In the genomic region with DNA sequence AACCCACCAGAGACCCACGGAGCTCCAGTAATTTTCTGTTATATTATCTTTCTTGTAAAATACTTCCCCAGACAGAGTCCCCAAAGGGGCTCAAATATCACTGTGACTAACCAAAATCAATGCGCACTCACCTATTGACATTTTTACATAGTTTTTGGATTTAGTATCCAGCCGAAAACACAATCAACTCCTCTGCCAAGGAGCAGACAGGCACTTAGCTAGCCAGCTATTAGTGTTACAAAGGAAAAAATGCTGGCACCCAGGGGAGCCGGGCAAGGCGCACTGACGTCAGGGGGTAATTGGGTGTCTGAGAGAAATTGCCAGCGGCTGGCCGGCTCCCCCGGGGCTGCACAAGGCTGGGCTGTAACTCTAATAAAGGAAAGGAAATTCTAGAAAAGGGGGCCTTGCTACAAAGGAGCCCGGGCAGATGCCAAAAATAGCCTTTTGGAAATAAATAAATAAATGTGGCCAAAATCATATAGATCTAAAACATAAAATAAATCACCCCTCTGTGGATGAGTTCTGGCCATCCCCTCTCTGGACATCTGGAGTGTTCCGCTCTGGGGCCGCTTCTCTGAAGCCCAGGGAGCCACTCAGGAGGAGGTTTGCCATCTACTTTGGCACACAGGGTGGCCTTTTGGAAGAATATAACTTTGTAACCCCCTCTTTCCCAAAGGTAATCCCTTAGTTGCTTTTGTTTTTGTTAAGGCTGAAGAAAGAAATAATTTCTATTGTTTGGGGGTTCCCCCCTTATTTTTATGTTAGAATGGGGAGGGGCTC, we compare ENCODE assay signal across 11 mouse cellular contexts.
DNase-seq lines count a peak whose midpoint lies in the region; ATAC-seq and TF ChIP-seq lines count a peak whose summit lies in the region.
"Had no signal": no experiment of that assay in that cellular context is flagged by ENCODE, and none has a peak within 500 bp of the region (broad histone marks: within the 10 kb centered on the region; RNA-seq: fewer than 3 reads in every experiment).

No protein-coding gene starts in this region.

- no peak overlapping the region for H3K4me3 ChIP-seq in forebrain, postnatal 0 days (ENCODE audit: low read depth, low read length)
- H3K4me3 ChIP-seq in limb, embryonic 15.5 days = no peak overlapping the region
- H3K4me3 ChIP-seq in neural tube, embryonic 12.5 days = no peak overlapping the region

- H3K27ac ChIP-seq in forebrain, postnatal 0 days (ENCODE audit: low read depth, low read length) = no peak overlapping the region
- H3K27ac ChIP-seq in limb, embryonic 15.5 days = peak overlapping the region; percentile 77
- H3K27ac ChIP-seq in neural tube, embryonic 12.5 days = no peak overlapping the region

- DNase-seq in adrenal gland, postnatal 14 days = peak; percentile 66
- no peak for DNase-seq in adrenal gland, postnatal 4 days (ENCODE audit: low spot score in 2 of 2)
- DNase-seq in forebrain, postnatal 0 days = no peak
- no peak for DNase-seq in frontal cortex, postnatal 14 days (ENCODE audit: low spot score in 2 of 2)
- DNase-seq: kidney, adult 11 months; liver, postnatal 0 days; right cerebral cortex, postnatal 14 days had no signal

- TF ChIP-seq CTCF in forebrain, postnatal 0 days (IDR thresholded peaks at IDR 0.05; ENCODE audit: low read depth) = no peak

- H3K9ac ChIP-seq in forebrain, postnatal 0 days = 0 out of 2 replicates have a peak overlapping the region, but pooled peaks have one; percentile 10
- H3K9ac ChIP-seq in limb, embryonic 15.5 days = no peak overlapping the region
- H3K9ac ChIP-seq in neural tube, embryonic 12.5 days = no peak overlapping the region
- H3K9ac ChIP-seq: liver, postnatal 0 days had no signal

- H3K4me2 ChIP-seq in forebrain, postnatal 0 days (ENCODE audit: low read depth) = no peak overlapping the region
- H3K4me2 ChIP-seq in limb, embryonic 15.5 days = no peak overlapping the region
- 0 out of 2 replicates have a peak overlapping the region, but pooled peaks have one; percentile 2 for H3K4me2 ChIP-seq in neural tube, embryonic 12.5 days (replicated peaks)

- H3K27me3 ChIP-seq in forebrain, postnatal 0 days (ENCODE audit: insufficient read depth, low read length) = no peaks in the 10 kb centered on the region
- H3K27me3 ChIP-seq in limb, embryonic 15.5 days = no peaks in the 10 kb centered on the region
- H3K27me3 ChIP-seq in neural tube, embryonic 12.5 days (replicated peaks) = no peaks in the 10 kb centered on the region

- H3K9me3 ChIP-seq in forebrain, postnatal 0 days (ENCODE audit: low read length) = no peaks in the 10 kb centered on the region
- no peaks in the 10 kb centered on the region for H3K9me3 ChIP-seq in limb, embryonic 15.5 days
- no peaks in the 10 kb centered on the region for H3K9me3 ChIP-seq in neural tube, embryonic 12.5 days

- H3K4me1 ChIP-seq in forebrain, postnatal 0 days (ENCODE audit: insufficient read depth) = peaks cover 39% of the 10 kb centered on the region
- peaks cover 85% of the 10 kb centered on the region for H3K4me1 ChIP-seq in limb, embryonic 15.5 days
- H3K4me1 ChIP-seq in neural tube, embryonic 12.5 days = peaks cover 89% of the 10 kb centered on the region

- no peak for ATAC-seq in forebrain, postnatal 0 days
- no peak for ATAC-seq in limb, embryonic 15.5 days (ENCODE audit: insufficient number of reproducible peaks, low FRiP score, low TSS enrichment, low read depth)
- ATAC-seq in neural tube, embryonic 12.5 days (ENCODE audit: low FRiP score, low read depth) = no peak
- no peak for ATAC-seq in CD4-positive, CD25-positive, alpha-beta regulatory T cell, adult 4 months
- ATAC-seq in erythroid progenitor cell, adult 5-6 weeks (replicated peaks; ENCODE audit: low FRiP score, poor library complexity, severe bottlenecking) = no peak
- ATAC-seq: liver, postnatal 0 days had no signal

- 27% methylated on average over 12 of the region's 12 CpGs for WGBS in forebrain, postnatal 0 days
- WGBS in limb, embryonic 15.5 days = 21% methylated on average over 12 of the region's 12 CpGs
- 14% methylated on average over 12 of the region's 12 CpGs for WGBS in neural tube, embryonic 12.5 days

- H3K36me3 ChIP-seq in forebrain, postnatal 0 days (ENCODE audit: insufficient read depth) = no peaks in the 10 kb centered on the region
- no peaks in the 10 kb centered on the region for H3K36me3 ChIP-seq in limb, embryonic 15.5 days
- H3K36me3 ChIP-seq in neural tube, embryonic 12.5 days = no peaks in the 10 kb centered on the region
